Mouse (Mus musculus) hindbrain, embryonic 12.5 days (tissue): Measurements from ENCODE around the gene Endou. TPM values are rescaled to one million over a fixed set of nuclear protein-coding genes. Genes with fewer than 3 reads are reported as not detected.
"Not testable (repeated sequence)": the region's sequence is repeated elsewhere in the genome, so short reads cannot be mapped to it uniquely, and the experiment has no call there.

Experiments
- ATAC-seq: fragments of 200-750 bp; cut with Nextera tagmentation; 2 replicates; pipeline ENCODE4 v1.8.0; 2017; ENCODE audit warnings: moderate TSS enrichment; ENCODE audit not compliant: low FRiP score
- H3K27ac ChIP-seq: fragments of 300-500 bp; sonication (generic); 2 replicates; pipeline ENCODE4 v1.5.1; 2016; ENCODE audit warnings: mild to moderate bottlenecking
- H3K27me3 ChIP-seq: fragments of 300-500 bp; sonication (generic); 2 replicates; pipeline ENCODE4 v1.6.1; 2016; ENCODE audit warnings: mild to moderate bottlenecking
- H3K36me3 ChIP-seq: fragments of 300-500 bp; sonication (generic); 2 replicates; pipeline ENCODE4 v1.6.1; 2016; ENCODE audit warnings: mild to moderate bottlenecking
- H3K4me1 ChIP-seq: fragments of 300-500 bp; sonication (generic); 2 replicates; pipeline ENCODE4 v1.6.1; 2016
- H3K4me2 ChIP-seq: fragments of 300-500 bp; sonication (generic); replicated peaks from 2 replicates; pipeline ENCODE4 v1.6.1; 2016; ENCODE audit warnings: mild to moderate bottlenecking
- H3K4me3 ChIP-seq: fragments of 300-500 bp; sonication (generic); 2 replicates; pipeline ENCODE4 v1.5.1; 2016; ENCODE audit warnings: mild to moderate bottlenecking
- H3K9ac ChIP-seq: fragments of 300-500 bp; sonication (generic); 2 replicates; pipeline ENCODE4 v1.6.1; 2016; ENCODE audit warnings: mild to moderate bottlenecking, moderate library complexity
- H3K9me3 ChIP-seq: fragments of 300-500 bp; sonication (generic); replicated peaks from 2 replicates; pipeline ENCODE4 v1.6.1; 2016; ENCODE audit warnings: mild to moderate bottlenecking
- WGBS: fragments of 180-500 bp; shearing (Covaris S2); methylation state at CpG from one replicate; pipeline ENCODE4 v1.1.7; 2016; 5-methylcytosine and 5-hydroxymethylcytosine counted together
- polyA plus RNA-seq: library from polyadenylated mRNA; unstranded; fragments of >200 nt; fragmentation: Nextera tagmentation; extraction: Ambion mirVana; gene quantifications from 2 replicates; pipeline ENCODE4 v1.2.1, GENCODE M21; 2016

Gene Endou
- polyA plus RNA-seq, 1 experiment from 2014 or later, result 0.25 TPM

DNA sequence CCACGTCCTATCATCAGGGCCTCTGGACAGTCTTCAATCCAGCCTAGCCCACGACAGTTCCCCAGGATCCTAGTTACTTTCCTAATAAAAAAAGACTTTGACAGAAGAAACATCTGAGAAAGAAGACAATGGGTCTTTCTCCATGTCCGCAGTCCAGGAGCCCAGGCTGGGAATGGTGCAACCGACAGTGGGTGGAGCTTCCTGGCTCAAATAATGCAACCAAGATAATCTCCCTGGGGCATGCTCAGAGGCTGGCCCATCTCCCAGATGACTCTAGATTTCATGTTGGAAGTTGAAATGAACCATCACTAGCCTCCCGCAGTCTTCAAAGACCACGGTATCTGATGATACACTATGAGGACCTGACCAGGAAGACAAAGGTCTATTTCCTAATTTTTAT, 60.6 kb downstream of the Endou start:
- H3K27ac ChIP-seq, result no peak overlapping the region
- H3K4me3 ChIP-seq, result no peak overlapping the region
- peaks cover 15% of the 10 kb centered on the region for H3K4me1 ChIP-seq
- no peak overlapping the region for H3K9ac ChIP-seq
- ATAC-seq, result no peak
- H3K9me3 ChIP-seq, result no peaks in the 10 kb centered on the region
- H3K36me3 ChIP-seq, result peaks cover 18% of the 10 kb centered on the region
- no peaks in the 10 kb centered on the region for H3K27me3 ChIP-seq
- H3K4me2 ChIP-seq, result no peak overlapping the region
- 83% methylated on average over 6 of the region's 6 CpGs for WGBS

DNA sequence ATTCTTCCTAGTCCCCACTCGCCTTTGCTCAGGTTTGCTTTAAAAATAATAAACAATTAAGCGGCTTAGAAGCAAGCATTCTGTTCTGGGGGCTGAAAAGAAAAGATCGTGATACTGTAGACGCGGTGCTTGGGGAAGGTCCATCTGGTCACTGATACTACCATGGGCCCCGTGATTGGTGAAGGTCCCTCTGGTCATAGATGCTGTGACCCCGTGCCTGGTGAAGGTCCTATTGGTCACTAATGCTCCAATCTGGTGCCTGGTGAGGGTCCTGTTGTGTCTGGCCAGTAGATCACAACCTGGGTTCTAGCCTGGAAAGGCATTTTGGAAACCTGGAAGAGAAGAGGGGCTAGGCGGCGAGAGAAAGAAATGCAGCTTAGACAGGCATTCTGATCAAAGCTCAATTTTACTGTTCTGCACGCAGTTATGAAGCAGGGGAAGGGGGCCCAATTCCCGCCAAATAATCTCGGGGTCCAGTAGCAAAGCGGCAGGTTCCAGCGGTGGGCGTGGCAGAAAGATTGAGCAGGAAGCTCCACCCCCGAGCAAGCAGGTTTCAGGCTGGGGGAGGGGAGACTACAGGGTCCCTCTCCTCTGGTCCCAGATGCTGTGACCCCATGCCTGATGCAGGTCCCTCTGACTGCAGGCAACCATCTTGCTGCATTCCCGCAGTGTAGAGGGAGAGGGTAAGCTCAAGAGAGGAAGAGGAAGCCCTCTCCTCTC, 62.8 kb downstream of the Endou start:
- ATAC-seq, H3K27ac ChIP-seq, H3K4me2 ChIP-seq: not testable (repeated sequence)

DNA sequence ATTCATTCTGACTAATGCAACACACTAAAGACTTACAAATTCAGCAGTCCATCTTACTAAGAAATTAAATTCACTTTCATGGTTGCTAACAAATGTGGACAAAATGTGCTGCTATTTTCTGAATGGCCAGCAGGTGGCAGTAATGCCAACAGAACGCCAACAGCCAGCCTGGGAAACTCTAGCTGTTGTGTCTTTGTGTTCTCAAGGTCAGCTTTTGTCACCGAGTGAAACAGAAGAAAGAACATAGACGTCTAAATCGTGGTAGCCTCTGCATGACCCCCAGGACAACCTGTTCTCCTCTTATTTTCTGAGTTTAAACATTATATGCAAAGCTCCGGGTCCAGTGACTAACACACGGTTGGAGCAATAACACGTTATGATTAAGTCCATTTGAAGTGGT, 63.7 kb downstream of the Endou start:
- no peak for ATAC-seq
- Histone ChIP-seq H3K4me3 (no peak overlapping the region), H3K27me3 (no peaks in the 10 kb centered on the region), H3K9me3 (no peaks in the 10 kb centered on the region), H3K36me3 (no peaks in the 10 kb centered on the region), H3K4me2 (no peak overlapping the region), H3K9ac (no peak overlapping the region), H3K27ac (no peak overlapping the region), H3K4me1 (peaks cover 11% of the 10 kb centered on the region)
- 37% methylated on average over 7 of the region's 7 CpGs for WGBS

More for the DNA sequence above, 62.8 kb downstream of the Endou start:
- peaks cover 15% of the 10 kb centered on the region for H3K4me1 ChIP-seq
- not testable (repeated sequence) for H3K9ac ChIP-seq, H3K27me3 ChIP-seq, H3K4me3 ChIP-seq, H3K9me3 ChIP-seq, H3K36me3 ChIP-seq
- WGBS, result 70% methylated on average over 17 of the region's 17 CpGs

DNA sequence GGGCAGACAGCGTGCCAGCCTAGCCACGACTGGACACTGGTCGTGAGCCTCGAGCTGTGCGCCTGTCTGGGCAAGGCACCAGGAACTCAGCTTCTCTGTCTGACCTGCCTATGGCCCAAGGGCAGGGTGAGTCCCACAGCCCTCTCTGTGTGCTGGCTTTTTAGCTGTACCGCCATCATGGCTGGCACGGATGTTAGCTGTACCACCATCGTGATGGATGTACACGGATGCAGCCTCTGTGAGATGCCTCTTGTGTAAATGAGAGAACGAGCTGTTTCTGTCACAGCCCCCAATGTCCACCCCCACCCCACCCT, 64.7 kb downstream of the Endou start:
- H3K4me1 ChIP-seq, result 0 out of 2 replicates have a peak, but pooled peaks cover 4% of the 10 kb centered on the region

DNA sequence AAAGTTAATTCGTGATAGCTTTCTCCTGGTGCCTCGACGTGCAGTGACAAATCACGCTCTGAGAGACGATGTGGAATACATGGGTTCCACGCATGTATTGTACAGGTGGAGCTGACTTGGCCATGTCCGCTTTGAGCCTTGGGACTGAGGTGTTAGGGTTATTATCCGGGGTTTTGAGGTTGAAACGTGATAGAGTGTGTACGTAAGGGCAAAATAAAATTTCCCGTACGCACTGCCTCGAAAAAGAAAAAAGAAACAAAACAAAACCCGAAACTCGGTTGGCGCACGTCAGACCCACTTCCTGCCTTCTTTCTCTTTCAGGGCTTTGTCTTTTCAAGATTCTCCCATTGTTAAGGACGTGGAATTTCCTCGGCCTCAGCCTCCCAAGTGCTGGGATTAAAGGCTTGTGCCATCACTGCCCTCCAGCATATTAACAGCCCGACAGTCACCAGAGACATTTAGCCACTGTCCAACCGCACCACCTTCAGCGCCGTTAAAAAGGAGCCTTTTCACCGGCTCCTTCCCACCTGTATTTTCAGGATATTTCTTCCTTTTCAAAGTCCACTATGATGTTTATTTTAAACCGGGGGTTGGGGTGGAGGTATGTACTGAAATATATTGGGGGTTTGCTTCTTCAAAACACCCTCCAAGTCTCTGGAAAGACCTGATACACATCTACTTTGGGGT, 65.2 kb downstream of the Endou start:
- 77% methylated on average over 25 of the region's 25 CpGs for WGBS
- Histone ChIP-seq H3K9me3 (no peaks in the 10 kb centered on the region), H3K4me3 (no peak overlapping the region), H3K9ac (no peak overlapping the region), H3K4me2 (no peak overlapping the region), H3K36me3 (no peaks in the 10 kb centered on the region), H3K27ac (no peak overlapping the region), H3K4me1 (0 out of 2 replicates have a peak, but pooled peaks cover 4% of the 10 kb centered on the region), H3K27me3 (no peaks in the 10 kb centered on the region)
- no peak for ATAC-seq

More for the DNA sequence above, 64.7 kb downstream of the Endou start:
- no peak overlapping the region for H3K27ac ChIP-seq
- H3K4me3 ChIP-seq, result no peak overlapping the region
- no peaks in the 10 kb centered on the region for H3K27me3 ChIP-seq
- no peak for ATAC-seq
- no peaks in the 10 kb centered on the region for H3K36me3 ChIP-seq
- no peaks in the 10 kb centered on the region for H3K9me3 ChIP-seq
- H3K4me2 ChIP-seq, result no peak overlapping the region
- 89% methylated on average over 10 of the region's 10 CpGs for WGBS
- H3K9ac ChIP-seq, result no peak overlapping the region

DNA sequence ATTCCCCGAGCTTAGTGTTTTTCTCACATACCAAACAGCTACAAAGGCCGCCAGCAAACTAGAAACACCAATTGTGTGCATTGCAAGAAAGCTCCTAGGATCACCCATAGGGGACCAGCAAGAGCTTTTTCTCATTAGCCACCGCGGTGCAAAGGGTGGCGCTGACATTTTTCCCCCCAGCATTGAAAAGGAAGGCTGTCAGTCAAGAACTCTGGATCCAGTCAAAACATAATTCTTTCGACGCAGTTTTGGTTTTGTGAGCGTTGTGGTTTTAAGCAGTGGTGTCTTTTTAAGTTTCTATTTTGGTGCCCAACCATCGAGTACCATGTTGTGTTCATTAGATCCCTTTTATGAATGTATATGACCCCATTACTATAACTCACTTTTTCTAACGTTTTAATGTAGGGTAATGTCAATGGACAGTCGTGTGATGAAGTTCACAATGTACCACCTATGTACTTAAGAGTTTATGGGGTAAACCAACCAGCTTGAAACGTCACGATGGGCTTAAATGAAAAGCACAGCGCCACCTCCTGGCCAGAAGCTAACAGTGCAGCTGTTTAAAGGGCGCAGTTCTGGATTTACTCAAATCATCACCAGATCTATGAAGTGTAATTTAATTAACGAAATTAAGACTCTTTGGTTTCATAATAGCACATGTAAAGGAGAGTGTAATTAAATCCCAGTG, 66.0 kb downstream of the Endou start:
- H3K27me3 ChIP-seq, result no peaks in the 10 kb centered on the region
- ATAC-seq, result no peak
- H3K4me1 ChIP-seq, result 0 out of 2 replicates have a peak, but pooled peaks cover 4% of the 10 kb centered on the region
- H3K36me3 ChIP-seq, result no peaks in the 10 kb centered on the region
- H3K4me3 ChIP-seq, result no peak overlapping the region
- no peak overlapping the region for H3K9ac ChIP-seq
- H3K4me2 ChIP-seq, result no peak overlapping the region
- WGBS, result 63% methylated on average over 16 of the region's 16 CpGs
- H3K27ac ChIP-seq, result no peak overlapping the region
- no peaks in the 10 kb centered on the region for H3K9me3 ChIP-seq

DNA sequence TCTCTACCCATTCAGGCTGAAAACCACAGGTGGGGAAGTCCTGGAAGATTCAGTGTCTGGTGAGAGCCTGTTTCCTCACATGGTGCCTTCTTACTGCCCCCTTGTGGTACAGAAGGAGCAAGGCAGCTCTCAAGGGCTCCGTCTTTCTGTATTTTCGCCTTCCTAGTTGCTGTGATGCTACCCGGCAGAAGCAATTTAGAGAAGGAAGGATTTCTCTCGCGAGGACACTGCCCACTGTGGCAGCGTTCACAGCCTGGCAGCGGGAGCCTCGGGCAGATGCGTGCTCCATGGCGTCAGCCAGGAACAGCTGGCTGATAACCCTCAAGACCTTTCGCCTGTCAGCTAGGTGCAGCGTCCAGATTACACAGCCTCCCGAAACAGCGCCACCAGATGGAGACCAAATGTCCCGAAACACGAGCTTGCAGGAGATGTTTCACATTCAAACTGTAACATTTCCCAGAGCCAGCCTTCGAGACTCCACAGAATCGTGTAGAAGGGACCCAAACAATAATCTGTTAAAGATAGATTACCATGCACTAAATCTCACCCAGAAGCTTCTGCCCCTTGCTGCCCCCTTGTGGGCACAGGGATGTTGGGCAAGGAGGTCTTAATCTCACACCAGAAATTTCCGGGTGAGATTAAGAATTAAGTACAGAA, 67.3 kb downstream of the Endou start:
- Histone ChIP-seq H3K4me3 (peak overlapping the region; percentile 33), H3K27me3 (no peaks in the 10 kb centered on the region), H3K36me3 (no peaks in the 10 kb centered on the region), H3K9ac (peak overlapping the region; percentile 45), H3K4me1 (peaks cover 4% of the 10 kb centered on the region; the same call in 1 of the 2 replicates), H3K27ac (peak overlapping the region; percentile 37), H3K9me3 (no peaks in the 10 kb centered on the region), H3K4me2 (peak overlapping the region; percentile 63)
- ATAC-seq, result peak; percentile 44; the same call in 1 of the 2 replicates
- 11% methylated on average over 19 of the region's 19 CpGs for whole genome bisulfite sequencing

Other genes starting within 250 kb of the Endou start
- gene Rpap3, start 25.5 kb downstream of the Endou start, polyA plus RNA-seq, result 36.8 and 40.9 TPM in 2 replicates
- gene Rapgef3, start 36.6 kb upstream of the Endou start, polyA plus RNA-seq, result 9.1 and 10.7 TPM in 2 replicates
- 41.6 and 43.3 TPM in 2 replicates for gene Slc48a1, start 47.2 kb upstream of the Endou start, polyA plus RNA-seq
- gene Hdac7, start 113.2 kb upstream of the Endou start, polyA plus RNA-seq, result 26.7 and 29.1 TPM in 2 replicates
- gene Vdr, start 179.3 kb upstream of the Endou start, polyA plus RNA-seq, result 0.43 and 0.70 TPM in 2 replicates
- 44.0 and 49.5 TPM in 2 replicates for gene Tmem106c, start 232.9 kb upstream of the Endou start, polyA plus RNA-seq